ENCODE assay signal across 10 mouse cellular contexts in the genomic region with DNA sequence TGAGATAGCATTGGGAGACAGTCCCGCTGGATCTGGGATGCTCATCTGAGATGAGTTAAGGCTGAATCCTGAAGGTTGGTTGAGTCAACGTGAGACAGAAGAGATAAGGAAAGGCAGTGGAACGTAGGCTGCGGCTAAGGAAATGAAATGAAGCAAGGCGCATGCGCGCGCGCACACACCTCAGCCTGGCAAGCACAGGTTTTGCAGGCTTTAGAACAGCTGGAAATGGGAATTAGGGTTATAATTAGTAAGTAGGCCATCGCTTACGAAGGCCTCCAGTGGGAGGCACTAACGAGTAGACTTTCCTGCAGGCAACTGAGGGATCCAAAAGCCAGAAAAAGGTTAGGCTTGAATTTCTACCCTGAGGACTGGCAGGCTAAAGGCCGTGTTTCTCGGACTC. TPM values are rescaled to one million over a fixed set of nuclear protein-coding genes. Genes with fewer than 3 reads are reported as not detected.
DNase-seq lines count a peak whose midpoint lies in the region; ATAC-seq and TF ChIP-seq lines count a peak whose summit lies in the region.
"Had no signal": no experiment of that assay in that cellular context is flagged by ENCODE, and none has a peak within 500 bp of the region (broad histone marks: within the 10 kb centered on the region; RNA-seq: fewer than 3 reads in every experiment).

No protein-coding gene starts in this region.

- intact Hi-C loops in heart, postnatal 14 days (cut with DNase I), result loop anchor here (10.0 kb wide), 2 partner anchors 183 to 253 kb away; a partner anchor contains a TSS

- no peak overlapping the region for H3K4me3 ChIP-seq in heart, embryonic 16.5 days (ENCODE audit: low read length)
- no peak overlapping the region for H3K4me3 ChIP-seq in liver, adult 2 months (ENCODE audit: insufficient read depth, low read depth, low read length)
- no peak overlapping the region for H3K4me3 ChIP-seq in liver, embryonic 12.5 days
- no peak overlapping the region for H3K4me3 ChIP-seq in MEL (ENCODE audit: control insufficient read depth in 1 of 2, insufficient read depth in 1 of 2, low read depth in 2 of 2, low read length in 2 of 2)
- H3K4me3 ChIP-seq in embryonic facial prominence, embryonic 10.5 days, result no peak overlapping the region
- H3K4me3 ChIP-seq: limb, embryonic 13.5 days had no signal

- no peak for DNase-seq in heart, postnatal 14 days
- peak; percentile 53 for DNase-seq in liver, adult 2 months (ENCODE audit: extremely low read depth, low read depth, low spot score)
- no peak for DNase-seq in MEL (ENCODE audit: low read depth, low spot score)
- peak; percentile 39 for DNase-seq in embryonic facial prominence, embryonic 10.5 days (ENCODE audit: low spot score)
- no peak for DNase-seq in urinary bladder, adult 18-20 months (ENCODE audit: low spot score in 2 of 2)
- DNase-seq: cerebellum, adult 2 months; thymus, postnatal 36 days had no signal

- no peak for TF ChIP-seq POLR2A in liver, adult 2 months (IDR thresholded peaks at IDR 0.05; ENCODE audit: extremely low read depth, insufficient read depth, low read length)
- no peak for TF ChIP-seq POLR2A in MEL (IDR thresholded peaks at IDR 0.05; ENCODE audit: control insufficient read depth in 1 of 2, insufficient read depth in 1 of 2, low read depth in 1 of 2, low read length in 2 of 2, poor library complexity in 1 of 2)

- no peak for ATAC-seq in heart, embryonic 16.5 days (replicated peaks; ENCODE audit: extremely low read depth, insufficient read depth, low FRiP score)
- ATAC-seq in liver, embryonic 12.5 days, result no peak

- TF ChIP-seq CTCF in liver, adult 2 months (IDR thresholded peaks at IDR 0.05; ENCODE audit: low read depth, low read length), result no peak
- TF ChIP-seq CTCF in MEL (IDR thresholded peaks at IDR 0.05 in 2 of 3, conservative IDR thresholded peaks at IDR 0.05 in 1 of 3; ENCODE audit: control insufficient read depth in 1 of 3, insufficient read depth in 1 of 3, low read depth in 2 of 3, low read length in 3 of 3, poor library complexity in 1 of 3, severe bottlenecking in 1 of 3), result peak in 2 of 3 experiments; percentile 13 to 32; a peak in 2 of 6 replicates

- H3K9ac ChIP-seq in heart, embryonic 16.5 days (ENCODE audit: low read length), result no peak overlapping the region
- H3K9ac ChIP-seq in liver, adult 2 months (ENCODE audit: low read depth, low read length), result no peak overlapping the region
- no peak overlapping the region for H3K9ac ChIP-seq in liver, embryonic 12.5 days
- H3K9ac ChIP-seq in MEL (ENCODE audit: control insufficient read depth, low read depth, low read length, poor library complexity, severe bottlenecking), result no peak overlapping the region
- H3K9ac ChIP-seq: limb, embryonic 13.5 days had no signal

- peak overlapping the region; percentile 17; the same call in 1 of the 2 replicates for H3K4me2 ChIP-seq in heart, embryonic 16.5 days (ENCODE audit: low read depth, low read length)
- no peak overlapping the region for H3K4me2 ChIP-seq in liver, embryonic 12.5 days
- H3K4me2 ChIP-seq: limb, embryonic 13.5 days had no signal

- no peak for TF ChIP-seq EP300 in MEL (IDR thresholded peaks at IDR 0.05; ENCODE audit: low read depth in 1 of 2, low read length in 2 of 2)

- no peaks in the 10 kb centered on the region for H3K79me2 ChIP-seq in liver, adult 2 months (ENCODE audit: control insufficient read depth, insufficient read depth, low read length)
- no peaks in the 10 kb centered on the region for H3K79me2 ChIP-seq in MEL (ENCODE audit: control insufficient read depth, insufficient read depth, low read length, poor library complexity)

- WGBS in heart, embryonic 16.5 days, result 48% methylated on average over 14 of the region's 14 CpGs
- WGBS in liver, adult 2 months, result 52% methylated on average over 14 of the region's 14 CpGs
- WGBS in liver, embryonic 12.5 days (ENCODE audit: insufficient replicate concordance), result 58% methylated on average over 14 of the region's 14 CpGs
- 60% methylated on average over 14 of the region's 14 CpGs for WGBS in embryonic facial prominence, embryonic 10.5 days

- H3K36me3 ChIP-seq in heart, embryonic 16.5 days (ENCODE audit: control insufficient read depth, insufficient read depth), result peaks cover 28% of the 10 kb centered on the region
- H3K36me3 ChIP-seq in liver, adult 2 months (ENCODE audit: control insufficient read depth, insufficient read depth, low read length), result peaks cover 26% of the 10 kb centered on the region
- H3K36me3 ChIP-seq in liver, embryonic 12.5 days, result peaks cover 37% of the 10 kb centered on the region
- peaks cover 0 to 6% of the 10 kb centered on the region in 2 experiments; a peak in 2 of 4 replicates for H3K36me3 ChIP-seq in MEL (ENCODE audit: control insufficient read depth in 1 of 2, insufficient read depth in 2 of 2, low read length in 2 of 2)
- peaks cover 39% of the 10 kb centered on the region for H3K36me3 ChIP-seq in embryonic facial prominence, embryonic 10.5 days (replicated peaks)

- H3K9me3 ChIP-seq in heart, embryonic 16.5 days (replicated peaks; ENCODE audit: control insufficient read depth, low read length), result no peaks in the 10 kb centered on the region
- no peaks in the 10 kb centered on the region for H3K9me3 ChIP-seq in liver, embryonic 12.5 days (replicated peaks)
- H3K9me3 ChIP-seq in MEL (replicated peaks; ENCODE audit: insufficient read depth, low read length), result no peaks in the 10 kb centered on the region
- no peaks in the 10 kb centered on the region for H3K9me3 ChIP-seq in embryonic facial prominence, embryonic 10.5 days
- H3K9me3 ChIP-seq: limb, embryonic 13.5 days had no signal

- TF ChIP-seq RAD21 in MEL (IDR thresholded peaks at IDR 0.05; ENCODE audit: low read depth, low read length), result no peak

- H3K4me1 ChIP-seq in heart, embryonic 16.5 days (ENCODE audit: control insufficient read depth, insufficient read depth, low read length), result peaks cover 1% of the 10 kb centered on the region
- H3K4me1 ChIP-seq in liver, adult 2 months (ENCODE audit: control insufficient read depth, insufficient read depth, low read length), result peaks cover 3% of the 10 kb centered on the region; the same call in 1 of the 2 replicates
- peaks cover 12% of the 10 kb centered on the region for H3K4me1 ChIP-seq in liver, embryonic 12.5 days
- H3K4me1 ChIP-seq in MEL (ENCODE audit: control insufficient read depth in 1 of 2, insufficient read depth in 2 of 2, low read length in 2 of 2), result no peaks in the 10 kb centered on the region
- H3K4me1 ChIP-seq in embryonic facial prominence, embryonic 10.5 days, result 0 out of 2 replicates have a peak, but pooled peaks cover 16% of the 10 kb centered on the region

- no peaks in the 10 kb centered on the region for H3K27me3 ChIP-seq in heart, embryonic 16.5 days (ENCODE audit: control insufficient read depth, insufficient read depth, low read length)
- no peaks in the 10 kb centered on the region for H3K27me3 ChIP-seq in liver, adult 2 months (ENCODE audit: control insufficient read depth, insufficient read depth, low read length)
- H3K27me3 ChIP-seq in liver, embryonic 12.5 days (replicated peaks), result no peaks in the 10 kb centered on the region
- no peaks in the 10 kb centered on the region for H3K27me3 ChIP-seq in MEL (ENCODE audit: control insufficient read depth in 1 of 2, insufficient read depth in 2 of 2, low read length in 2 of 2)
- no peaks in the 10 kb centered on the region for H3K27me3 ChIP-seq in embryonic facial prominence, embryonic 10.5 days (replicated peaks; ENCODE audit: low read depth, poor library complexity, severe bottlenecking)
- H3K27me3 ChIP-seq: limb, embryonic 13.5 days had no signal

- no peak overlapping the region for H3K27ac ChIP-seq in heart, embryonic 16.5 days (ENCODE audit: low read length)
- no peak overlapping the region for H3K27ac ChIP-seq in liver, adult 2 months (replicated peaks; ENCODE audit: insufficient read depth, low read depth, low read length)
- H3K27ac ChIP-seq in liver, embryonic 12.5 days, result no peak overlapping the region
- no peak overlapping the region for H3K27ac ChIP-seq in MEL (ENCODE audit: control insufficient read depth, low read depth, low read length)
- H3K27ac ChIP-seq in embryonic facial prominence, embryonic 10.5 days (replicated peaks), result no peak overlapping the region
- H3K27ac ChIP-seq: limb, embryonic 13.5 days had no signal

RNA-seq across cellular contexts. Expression of a gene that starts 19.1 kb away (rescaled TPM):
- polyA plus RNA-seq in heart, embryonic 16.5 days (2015; fragmentation: Nextera tagmentation; extraction: Ambion mirVana), result 273 and 290 TPM in 2 replicates
- 100 to 1,000 TPM; 216 to 219 TPM for total RNA-seq in heart, postnatal 14 days (2021)
- total RNA-seq in liver, adult 2 months (2014; rRNA removed), result 699 and 816 TPM in 2 replicates
- polyA plus RNA-seq in liver, adult 2 months (2012; rRNA removed), result 2,160 and 2,362 TPM in 2 replicates
- polyA plus RNA-seq in liver, embryonic 12.5 days (2016; fragmentation: Nextera tagmentation; extraction: Ambion mirVana), result 199 and 201 TPM in 2 replicates
- 216 and 243 TPM in 2 replicates for total RNA-seq in MEL (2012; rRNA removed)
- 100 to 1,000 TPM in 1 of 2 experiments, not detected in 1; 339 TPM for polyA plus RNA-seq in MEL (2012; ENCODE audit: insufficient read depth in 1 of 2, insufficient read length in 2 of 2, low read depth in 1 of 2, low replicate concordance in 2 of 2, missing spikeins in 1 of 2)
- 262 and 273 TPM in 2 replicates for polyA plus RNA-seq in embryonic facial prominence, embryonic 10.5 days (2016; fragmentation: Nextera tagmentation; extraction: Ambion mirVana)

RNA-seq across cellular contexts. Expression of a gene that starts 41.5 kb away (rescaled TPM):
- polyA plus RNA-seq in heart, embryonic 16.5 days (2015; fragmentation: Nextera tagmentation; extraction: Ambion mirVana), result 13.0 and 16.6 TPM in 2 replicates
- 10 to 100 TPM; 29.4 to 29.7 TPM for total RNA-seq in heart, postnatal 14 days (2021)
- 1.3 and 2.5 TPM in 2 replicates for total RNA-seq in liver, adult 2 months (2014; rRNA removed)
- polyA plus RNA-seq in liver, adult 2 months (2012; rRNA removed), result 1.7 and 2.2 TPM in 2 replicates
- polyA plus RNA-seq in liver, embryonic 12.5 days (2016; fragmentation: Nextera tagmentation; extraction: Ambion mirVana), result 7.4 and 8.6 TPM in 2 replicates
- total RNA-seq in MEL (2012; rRNA removed), result 0.04 and 0.10 TPM in 2 replicates
- polyA plus RNA-seq in MEL (2012; ENCODE audit: insufficient read depth in 1 of 2, insufficient read length in 2 of 2, low read depth in 1 of 2, low replicate concordance in 2 of 2, missing spikeins in 1 of 2), result under 1 TPM in 1 of 2 experiments, not detected in 1; 0.06 TPM
- 24.4 and 25.6 TPM in 2 replicates for polyA plus RNA-seq in embryonic facial prominence, embryonic 10.5 days (2016; fragmentation: Nextera tagmentation; extraction: Ambion mirVana)

RNA-seq across cellular contexts. Expression of a gene that starts 45.8 kb away (rescaled TPM):
- polyA plus RNA-seq in heart, embryonic 16.5 days (2015; fragmentation: Nextera tagmentation; extraction: Ambion mirVana), result 6.6 and 7.9 TPM in 2 replicates
- total RNA-seq in heart, postnatal 14 days (2021), result 10 to 100 TPM; 11.2 to 13.6 TPM
- total RNA-seq in liver, adult 2 months (2014; rRNA removed), result 0.09 and 0.27 TPM in 2 replicates
- 0.31 and 0.56 TPM in 2 replicates for polyA plus RNA-seq in liver, adult 2 months (2012; rRNA removed)
- polyA plus RNA-seq in liver, embryonic 12.5 days (2016; fragmentation: Nextera tagmentation; extraction: Ambion mirVana), result 2.3 and 2.6 TPM in 2 replicates
- 2.5 and 3.3 TPM in 2 replicates for total RNA-seq in MEL (2012; rRNA removed)
- 10 to 100 TPM in 1 of 2 experiments, not detected in 1; 14.1 TPM for polyA plus RNA-seq in MEL (2012; ENCODE audit: insufficient read depth in 1 of 2, insufficient read length in 2 of 2, low read depth in 1 of 2, low replicate concordance in 2 of 2, missing spikeins in 1 of 2)
- polyA plus RNA-seq in embryonic facial prominence, embryonic 10.5 days (2016; fragmentation: Nextera tagmentation; extraction: Ambion mirVana), result 14.1 and 15.1 TPM in 2 replicates

Comparison
In these comparisons a context has a peak if more than half of its experiments do, and no peak if none do; other contexts are left out.
1. DNase-seq: peak in liver, adult 2 months (single experiment) and embryonic facial prominence, embryonic 10.5 days (single experiment); none in heart, postnatal 14 days (0 of 2), MEL (single experiment) and urinary bladder, adult 18-20 months (0 of 2).